Mouse (Mus musculus) kidney, adult 18-20 months (tissue): Measurements from ENCODE around the gene Tex264.

Source experiments
- DNase-seq: peaks from one replicate; pipeline ENCODE4 v3.0.0; 2021

Tex264 gene

DNA sequence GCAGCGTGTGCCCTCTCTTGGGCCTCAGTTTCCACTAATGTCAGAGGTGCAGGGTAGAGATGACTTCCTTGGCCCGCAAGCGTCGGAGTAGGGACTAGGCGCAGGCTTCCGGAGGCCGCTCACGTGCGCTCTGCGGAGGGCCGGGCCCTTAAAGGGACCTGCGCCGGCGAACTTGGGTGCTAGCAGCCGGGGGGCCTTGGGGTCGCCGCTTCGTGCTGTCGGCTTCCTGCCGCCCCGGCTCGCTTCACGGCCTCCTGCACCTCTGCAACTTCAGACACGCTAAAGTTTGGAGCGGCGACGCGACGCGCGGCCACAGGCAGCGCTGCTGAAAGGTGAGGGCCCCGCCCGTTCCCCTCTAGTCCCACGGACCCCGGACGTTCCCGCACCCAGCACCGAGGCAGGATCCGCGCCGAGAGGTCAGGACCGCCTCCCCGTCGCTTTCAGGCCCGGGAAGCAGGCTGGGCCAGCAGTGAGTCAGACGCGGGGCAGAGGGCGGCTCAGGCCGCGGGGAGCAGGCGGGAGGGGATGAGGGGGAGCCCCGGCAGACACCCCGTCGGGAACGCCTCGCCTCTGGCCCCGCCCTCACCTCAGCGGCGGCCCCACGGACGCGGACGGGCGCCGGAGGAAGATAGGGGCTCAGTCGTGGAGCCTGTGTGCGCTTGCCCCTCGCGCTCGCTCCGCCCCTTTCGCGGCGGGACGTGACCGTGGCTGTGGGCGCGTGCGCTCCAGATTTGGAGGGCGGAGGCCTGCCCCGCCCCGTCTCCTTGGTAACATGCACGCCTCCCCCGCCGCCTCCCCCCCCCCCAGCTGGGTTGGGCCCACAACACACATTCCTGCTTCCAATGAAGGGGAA, at the start of gene Tex264:
Gene Tex264 (minus strand): TSS at position 679 of the 853 bp plus-strand sequence.
- peak; percentile 91 for DNase-seq

DNA sequence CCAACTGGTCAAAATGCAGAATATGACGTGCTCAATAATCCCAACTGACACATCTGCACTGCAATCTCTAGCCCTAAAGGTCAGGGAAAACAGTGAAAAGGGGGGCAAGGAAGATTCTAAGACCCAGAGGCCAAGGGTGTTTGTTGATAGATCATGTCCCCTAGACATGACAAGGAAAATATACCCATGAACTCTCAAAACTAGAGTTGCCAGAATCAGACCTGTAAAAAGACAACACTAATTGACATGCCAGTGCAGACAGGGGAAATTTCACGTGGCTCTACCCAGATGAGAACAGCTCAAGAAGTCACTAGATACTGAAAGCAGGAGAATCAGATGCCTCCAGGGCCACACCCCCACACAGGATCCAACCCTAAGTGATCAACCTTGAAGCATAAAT, 48.0 kb upstream of the Tex264 start:
- DNase-seq = no peak

DNA sequence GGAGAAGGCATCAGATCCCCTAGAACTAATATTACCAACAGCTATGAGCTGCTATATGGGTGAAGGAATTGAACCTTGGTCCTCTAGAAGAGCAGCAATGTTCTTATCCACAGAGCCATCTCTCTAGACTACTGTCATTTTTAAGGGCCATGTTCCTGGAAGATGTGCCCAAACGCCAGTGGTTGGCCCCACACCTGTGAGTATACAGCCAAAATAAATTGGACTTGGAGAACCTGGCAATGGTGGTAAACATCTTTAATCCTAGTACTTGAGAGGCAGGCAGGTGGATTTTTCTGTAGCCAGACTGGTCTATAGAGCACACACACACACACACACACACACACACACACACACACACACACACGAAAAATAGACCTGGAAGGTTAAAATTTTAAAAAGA, 43.7 kb upstream of the Tex264 start:
- DNase-seq = no peak

DNA sequence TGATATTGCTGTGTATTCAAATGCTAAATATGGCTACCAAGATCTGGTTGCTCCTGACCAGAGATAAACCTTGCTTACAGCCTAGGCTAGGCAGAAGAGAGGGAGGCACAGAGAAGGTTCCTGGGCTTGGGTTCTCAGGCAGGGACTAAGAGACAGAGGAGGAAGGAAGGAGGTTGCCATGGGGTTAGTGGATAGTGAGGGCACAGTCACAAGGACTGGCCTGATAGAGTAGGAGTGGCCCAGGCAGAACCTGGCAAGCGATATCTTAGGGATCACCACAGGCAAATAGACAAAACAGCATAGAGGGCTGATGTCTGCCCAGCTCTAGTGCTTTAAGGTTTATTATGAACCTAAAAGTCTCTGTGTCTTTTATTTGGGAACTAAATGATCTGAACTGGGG, 41.2 kb upstream of the Tex264 start:
- DNase-seq = no peak

DNA sequence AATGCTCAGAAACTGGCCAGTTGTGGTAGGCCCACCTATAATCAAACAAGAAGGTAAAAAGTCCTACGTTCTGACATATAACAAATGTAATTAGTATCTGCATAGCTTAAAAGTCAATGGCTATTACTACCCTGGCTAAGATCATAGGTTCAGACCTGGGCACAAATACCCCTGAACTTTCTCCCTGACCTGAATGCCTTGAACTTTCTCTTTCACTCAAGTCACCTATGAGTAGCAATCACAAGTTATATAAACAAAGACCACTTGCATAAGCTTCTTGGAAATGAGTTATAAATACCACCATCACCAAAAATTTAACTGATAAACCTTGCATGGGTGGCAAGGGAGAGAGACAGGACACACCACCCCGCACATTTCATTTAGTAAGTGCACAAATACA, 39.7 kb upstream of the Tex264 start:
- DNase-seq = no peak

DNA sequence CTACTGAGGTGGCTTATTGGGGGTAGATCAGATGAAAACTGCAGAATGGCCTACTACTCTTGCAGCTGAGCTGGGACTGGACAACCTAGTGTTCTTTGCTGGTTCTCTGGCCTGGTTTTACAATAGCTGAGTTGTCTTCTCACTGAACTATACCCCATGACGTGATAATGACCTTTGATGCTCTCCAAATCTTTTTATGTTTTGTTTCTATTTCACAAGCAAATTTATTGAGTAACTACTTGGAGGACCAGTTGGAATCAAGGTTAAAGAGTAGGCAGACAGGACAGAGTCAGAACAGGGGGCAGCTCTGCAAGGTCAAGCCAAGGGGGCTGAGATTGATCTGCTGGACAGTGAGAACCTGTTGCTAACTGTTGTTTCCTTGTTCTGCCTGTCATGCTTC, 39.1 kb upstream of the Tex264 start:
- no peak for DNase-seq

DNA sequence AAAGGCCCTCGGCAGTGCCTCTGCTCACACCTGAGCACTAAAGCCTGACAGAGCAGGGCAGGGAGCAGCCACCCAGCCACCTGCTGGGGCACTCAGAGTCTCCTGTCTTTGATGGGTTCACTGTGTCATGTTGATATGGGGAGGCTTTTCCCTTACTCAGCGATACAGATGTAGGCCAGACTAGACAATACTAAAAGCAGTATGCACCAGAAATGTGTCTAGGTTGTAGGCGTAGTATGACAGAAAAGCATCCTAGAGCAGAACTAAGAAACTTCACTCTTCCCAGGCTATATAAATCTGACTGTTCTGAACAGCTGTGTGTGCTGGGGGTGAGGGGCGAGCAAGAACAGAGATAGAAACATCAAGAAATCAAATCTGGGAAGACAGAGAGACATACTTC, 31.0 kb upstream of the Tex264 start:
- no peak for DNase-seq

DNA sequence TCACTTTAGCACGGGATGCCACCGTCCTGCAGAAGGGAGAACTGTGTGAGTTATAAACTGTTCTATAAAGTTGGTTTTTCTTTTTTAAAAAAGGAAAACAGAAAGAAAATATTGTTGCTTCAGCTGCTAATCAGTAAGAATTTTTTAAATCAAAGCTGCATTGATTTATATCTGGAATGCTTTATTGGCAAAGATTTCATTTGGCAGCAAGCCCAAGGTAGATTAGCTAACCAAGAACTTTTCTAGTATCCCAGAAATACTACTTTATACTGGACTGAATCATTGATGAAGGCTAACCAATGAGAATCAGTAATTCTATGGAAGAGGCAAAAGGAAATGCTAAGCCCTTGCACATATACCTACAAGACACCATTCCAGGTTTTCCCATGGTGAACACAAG, 30.5 kb upstream of the Tex264 start:
- DNase-seq = no peak

DNA sequence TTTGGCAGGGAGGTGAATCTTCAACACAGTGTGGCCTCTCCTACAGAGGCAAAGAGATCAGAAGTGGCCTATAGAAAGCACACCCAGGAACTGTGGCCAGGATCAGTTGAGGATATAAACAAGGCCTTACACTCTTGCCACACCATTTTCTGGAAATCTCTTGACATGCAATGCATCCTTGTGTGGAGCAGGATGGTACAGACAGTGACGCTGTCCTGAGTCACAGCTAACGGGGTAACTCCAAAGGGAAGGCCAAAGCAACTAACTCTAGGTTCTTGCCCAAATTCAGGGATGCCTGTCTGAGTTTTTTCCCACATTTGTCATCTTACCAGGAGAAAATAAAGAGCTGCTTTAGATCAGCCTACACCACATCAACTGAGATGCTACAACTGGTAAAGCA, 26.7 kb upstream of the Tex264 start:
- no peak for DNase-seq

DNA sequence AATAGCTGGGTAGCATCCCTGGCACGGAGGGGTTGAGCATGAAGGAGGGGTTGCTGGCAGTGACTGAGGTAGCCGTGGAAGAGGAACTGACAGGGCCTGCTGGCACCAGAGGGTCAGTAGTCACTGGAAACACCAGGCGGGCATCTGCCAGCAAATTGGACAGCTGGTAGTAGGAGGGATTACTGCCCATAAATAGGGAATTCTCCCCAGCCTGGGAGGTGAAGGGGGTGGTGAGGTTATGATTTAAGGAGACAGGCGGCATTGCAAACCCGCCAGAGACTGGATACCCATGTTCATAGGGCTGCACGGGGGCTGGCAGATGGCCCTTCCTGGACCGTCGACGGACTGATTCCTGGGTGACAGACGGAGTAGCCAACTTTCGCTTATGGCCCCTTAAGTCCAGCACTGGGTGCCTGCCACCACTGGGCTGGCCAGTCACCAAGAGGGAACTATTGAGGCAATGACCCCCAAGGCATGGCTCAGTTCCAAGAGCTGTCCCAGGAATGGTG, 7.3 kb upstream of the Tex264 start:
- no peak for DNase-seq

DNA sequence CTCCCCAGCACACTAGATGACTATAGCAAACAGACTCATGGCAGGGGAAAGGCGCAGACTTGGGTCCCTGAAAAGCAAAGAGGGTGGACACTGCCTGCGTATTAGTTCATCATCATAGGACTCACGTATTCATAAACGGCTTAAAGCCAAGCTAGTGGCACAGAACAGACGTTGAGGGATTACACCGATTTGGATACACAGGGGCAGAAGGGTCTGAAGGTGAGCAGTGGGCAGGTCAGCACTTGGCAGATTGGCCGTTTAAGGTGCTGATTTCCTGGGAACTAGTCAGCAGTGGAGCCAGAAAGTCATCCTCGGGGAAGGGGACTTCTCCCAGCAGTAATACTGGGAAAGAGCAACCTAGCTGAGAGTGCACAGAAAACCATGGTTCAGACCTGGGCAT, 3.1 kb upstream of the Tex264 start:
- no peak for DNase-seq

DNA sequence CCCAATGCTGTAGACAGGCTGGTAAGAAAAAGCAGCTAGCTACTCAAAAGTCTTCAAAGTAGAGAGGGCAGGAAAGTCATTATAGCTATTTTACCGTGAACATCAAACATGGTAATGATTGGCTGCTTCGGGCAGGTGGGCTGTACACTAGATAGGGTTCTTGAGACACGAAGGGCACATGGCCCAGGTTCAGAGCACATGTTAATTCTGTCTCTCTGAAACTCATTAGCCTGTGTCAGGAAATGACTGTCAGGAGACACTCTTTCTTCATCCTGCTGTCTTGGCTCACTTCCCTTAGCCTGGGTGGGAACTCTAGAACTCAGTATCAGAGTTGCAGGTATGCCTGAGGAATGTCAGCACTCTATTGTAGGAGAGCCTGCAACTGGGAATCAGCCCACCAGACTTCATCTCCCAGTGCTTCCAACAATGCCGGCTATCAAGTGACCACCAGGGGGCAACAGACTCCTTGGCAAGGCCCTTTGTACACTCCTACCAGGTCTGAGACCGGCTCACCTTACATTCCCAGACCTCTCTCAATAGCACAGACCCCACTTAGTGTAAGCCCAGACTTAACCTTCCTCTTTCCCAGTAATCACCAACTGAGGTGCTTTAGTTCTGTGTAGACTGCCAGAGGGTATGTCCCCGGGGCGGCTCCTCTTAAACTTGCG, 1.4 kb upstream of the Tex264 start:
- peak; percentile 80 for DNase-seq

DNA sequence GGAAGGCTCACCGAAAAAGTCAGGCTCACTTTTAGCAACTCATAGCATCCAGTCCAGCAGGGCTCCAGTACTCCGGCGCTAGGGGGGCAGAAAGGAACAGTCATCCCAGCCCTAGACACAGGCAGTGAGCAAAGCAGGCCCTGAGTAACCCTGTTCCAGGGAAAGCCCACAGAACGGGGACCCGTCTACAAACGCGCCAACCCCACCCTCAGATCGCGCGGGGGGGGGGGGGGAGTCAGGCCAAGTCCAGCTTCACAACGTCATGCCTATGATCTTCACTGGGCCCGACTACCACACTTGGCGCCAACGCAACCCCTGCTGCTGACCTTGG, 844 bp downstream of the Tex264 start:
- DNase-seq = no peak

DNA sequence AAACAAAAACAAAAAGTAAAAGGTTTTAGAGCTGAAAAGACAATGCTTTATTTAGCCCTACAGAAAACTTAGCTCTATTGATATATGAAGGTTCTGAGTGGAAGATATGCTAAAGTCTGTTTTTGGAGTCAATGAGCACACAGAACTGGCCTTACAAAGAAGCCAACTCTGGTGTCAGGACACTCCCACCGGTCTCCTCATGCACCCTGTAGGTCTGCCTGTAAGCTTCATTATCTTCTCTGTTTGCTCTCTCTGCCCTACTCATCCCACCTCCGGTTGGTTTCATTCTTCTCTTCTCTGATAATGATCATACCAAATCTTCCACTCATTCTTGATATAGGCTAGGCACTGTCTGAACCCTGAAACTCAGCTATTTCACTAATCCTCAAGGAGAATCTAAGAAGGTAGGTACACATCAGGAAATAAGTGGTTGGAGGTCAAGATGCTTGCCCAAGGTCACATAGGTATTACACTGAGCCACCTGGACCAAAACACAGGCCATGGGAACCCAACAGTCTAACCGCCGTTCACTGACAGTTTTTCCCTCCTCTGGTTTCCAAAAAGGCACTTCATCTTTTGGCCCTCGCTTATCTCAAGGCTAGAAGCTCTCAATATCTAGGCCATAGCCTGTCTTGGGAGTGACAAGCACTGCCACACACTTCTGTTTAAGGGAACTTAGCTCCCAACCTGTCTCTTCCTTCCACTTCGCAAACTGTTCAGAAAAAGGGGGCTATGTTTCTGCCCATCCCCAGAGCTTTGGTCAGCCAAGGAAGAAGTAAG, 1.4 kb downstream of the Tex264 start:
- DNase-seq = no peak

DNA sequence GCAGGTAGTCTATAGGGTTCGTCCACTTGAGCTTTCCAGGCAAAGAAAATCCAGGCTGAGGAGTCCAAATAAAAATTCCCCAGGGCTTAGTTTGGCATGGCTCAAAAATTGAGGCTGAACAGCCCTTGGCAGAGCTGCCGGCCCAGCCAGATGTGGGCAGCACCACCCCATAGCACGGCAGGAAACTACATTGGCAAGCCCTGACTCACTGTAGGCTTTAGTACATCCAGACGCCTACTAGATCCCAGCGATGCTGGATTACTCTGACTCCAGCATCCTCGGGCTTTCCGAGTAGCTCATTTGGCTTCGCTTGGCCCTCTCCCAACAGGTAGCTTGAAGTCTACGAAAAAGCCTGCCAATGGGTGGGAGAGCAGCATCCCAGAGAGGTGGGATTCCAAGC, 4.7 kb downstream of the Tex264 start:
- no peak for DNase-seq

DNA sequence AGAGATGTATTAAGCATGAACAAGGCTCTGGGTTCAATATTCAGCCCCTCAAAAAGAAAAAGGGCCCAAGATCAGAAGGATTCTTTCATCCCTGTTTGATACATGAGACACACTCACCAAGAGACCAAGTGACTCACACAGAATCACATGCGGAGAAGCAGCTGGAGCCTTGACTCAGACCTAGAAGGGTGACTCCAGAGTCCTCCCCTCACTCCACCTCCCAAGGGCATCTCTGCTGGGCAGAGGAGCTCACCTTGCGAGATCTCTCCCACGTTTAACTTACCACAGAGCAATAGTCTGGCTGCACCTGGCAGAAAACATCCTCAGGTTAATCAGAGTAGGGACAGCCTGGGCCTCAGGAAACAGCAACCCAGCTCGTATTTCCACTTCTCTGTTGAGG, 7.5 kb downstream of the Tex264 start:
- no peak for DNase-seq

DNA sequence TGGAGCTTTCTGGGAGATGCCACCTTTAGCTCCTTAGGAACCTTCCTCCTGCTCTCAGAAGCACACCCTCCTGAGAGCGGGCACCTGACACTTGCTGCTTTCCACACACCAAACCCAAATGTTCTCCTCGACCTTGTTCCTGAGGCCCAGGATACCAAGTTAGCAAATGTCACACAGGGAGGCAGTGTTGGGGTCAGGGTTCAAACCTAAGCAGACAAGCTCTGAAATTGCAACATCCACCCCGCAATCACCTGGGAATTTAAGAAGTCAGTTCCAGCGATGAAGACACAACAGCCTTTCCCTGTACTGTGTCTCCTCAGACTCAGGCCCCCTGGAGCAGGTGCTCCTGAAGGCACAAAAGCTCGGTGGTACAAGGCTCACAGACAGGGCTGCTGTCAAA, 8.0 kb downstream of the Tex264 start:
- no peak for DNase-seq

DNA sequence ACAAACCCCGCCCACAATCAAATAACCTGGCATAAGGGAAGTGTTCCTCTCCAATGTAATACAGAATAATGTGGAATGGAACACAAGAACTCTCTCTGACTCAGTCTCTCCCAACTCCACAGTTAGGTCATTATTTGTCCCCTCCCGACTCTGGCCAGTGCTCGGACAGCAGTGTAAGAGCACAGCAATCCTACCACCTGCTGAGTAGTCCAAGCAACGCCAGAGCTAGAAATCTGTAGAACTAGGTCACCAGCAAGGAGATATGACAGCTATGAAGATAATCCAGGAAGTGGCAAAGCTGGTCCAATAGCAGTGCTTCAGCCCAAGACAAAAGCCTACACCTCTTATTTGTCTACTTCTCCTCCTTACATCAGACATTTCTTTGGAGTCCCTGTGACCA, 9.2 kb downstream of the Tex264 start:
- no peak for DNase-seq

DNA sequence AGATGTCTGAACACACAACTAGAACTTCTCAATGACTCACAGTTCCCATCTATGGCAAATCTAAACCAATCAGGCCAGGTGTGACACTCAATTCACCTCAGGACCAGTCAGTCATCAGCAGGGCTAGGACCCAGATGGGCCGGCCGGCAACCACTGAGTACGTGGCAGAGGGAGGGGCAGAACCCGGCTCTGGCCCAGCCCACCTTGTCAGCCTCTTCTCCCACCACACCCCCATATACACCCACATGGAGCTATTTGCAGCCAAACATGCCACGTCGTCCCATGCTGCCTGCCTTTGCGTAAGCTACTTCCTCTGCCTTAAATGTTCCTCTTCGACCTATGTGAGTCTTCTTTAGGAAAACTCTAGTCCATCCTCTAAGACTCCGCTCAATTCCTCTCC, 9.8 kb downstream of the Tex264 start:
- DNase-seq = no peak

DNA sequence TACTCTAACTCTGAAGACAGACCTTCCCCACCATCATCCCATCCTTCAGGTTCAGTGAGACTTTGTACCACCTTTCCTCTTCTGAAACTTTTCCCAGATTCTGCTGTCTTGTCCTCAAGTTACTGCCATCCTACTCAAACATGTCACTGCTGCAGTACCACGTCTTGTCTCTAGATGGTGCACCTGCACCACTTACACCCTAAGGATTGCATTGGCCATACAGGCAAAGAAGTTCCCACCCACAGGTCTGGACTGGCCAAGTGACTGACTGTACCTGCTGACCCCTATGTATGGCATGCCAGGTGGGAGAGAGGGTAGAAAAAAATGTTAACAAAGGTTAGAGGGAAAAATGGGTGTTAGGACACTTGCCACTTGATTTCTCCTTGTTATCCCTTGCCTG, 10.2 kb downstream of the Tex264 start:
- DNase-seq = peak; percentile 89

DNA sequence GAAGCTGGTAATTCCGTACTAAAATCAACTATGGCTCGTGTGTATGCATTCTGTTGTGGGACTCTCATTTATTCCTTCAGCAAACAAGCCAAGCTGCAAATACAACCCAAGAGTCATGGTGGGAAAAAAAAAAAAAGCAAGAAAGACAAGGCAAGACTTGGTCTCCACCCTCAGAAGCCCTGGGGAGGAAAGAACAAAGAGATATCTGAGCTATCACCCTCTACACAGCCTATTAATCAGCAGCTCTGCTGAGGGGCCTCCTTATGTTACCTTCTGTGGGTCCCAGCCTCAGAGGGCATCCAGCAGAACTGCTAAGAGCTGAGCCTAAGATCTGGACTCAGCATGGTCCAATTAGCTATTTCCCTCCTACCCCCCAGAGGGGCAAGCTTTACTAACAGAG, 11.9 kb downstream of the Tex264 start:
- no peak for DNase-seq

DNA sequence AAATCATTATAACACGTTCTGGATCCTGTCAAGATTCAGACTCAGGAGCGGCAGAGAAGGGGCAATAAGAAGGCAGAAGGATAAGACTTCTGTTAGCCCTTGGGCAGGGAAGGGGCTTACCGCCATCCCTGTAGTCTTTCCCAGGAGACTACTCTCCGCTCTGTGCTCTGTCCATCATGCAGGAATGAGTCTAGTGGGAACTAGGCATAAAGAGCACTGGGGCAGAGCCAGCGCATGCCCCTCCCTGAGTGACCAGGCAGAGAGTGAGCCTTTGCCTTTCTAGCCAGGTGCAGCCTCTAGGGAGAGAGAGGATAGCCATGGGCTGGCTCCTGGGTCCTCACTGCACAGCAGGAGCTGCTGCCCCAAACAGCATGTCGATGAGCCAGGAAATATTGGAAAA, 20.9 kb downstream of the Tex264 start:
- DNase-seq = no peak

DNA sequence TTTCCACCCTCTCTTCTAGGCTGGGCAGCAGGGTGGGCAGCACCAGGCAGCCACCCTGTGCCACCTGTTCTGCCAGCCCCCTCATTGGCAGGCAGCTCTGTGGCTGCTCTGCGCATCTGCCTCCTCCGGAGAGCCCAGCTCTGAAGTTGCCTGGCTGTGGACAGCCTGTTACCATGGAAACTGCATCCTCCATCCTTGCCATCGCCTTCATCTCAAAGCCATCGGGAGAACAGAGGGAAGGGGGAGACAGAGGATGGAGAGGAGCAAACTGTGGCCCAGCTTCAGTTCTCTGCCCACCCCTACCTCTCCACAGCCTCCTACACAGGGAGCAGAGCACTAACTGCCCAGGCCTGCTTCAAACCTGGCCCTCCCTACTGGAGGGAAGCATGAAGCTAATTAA, 21.3 kb downstream of the Tex264 start:
- DNase-seq = no peak

DNA sequence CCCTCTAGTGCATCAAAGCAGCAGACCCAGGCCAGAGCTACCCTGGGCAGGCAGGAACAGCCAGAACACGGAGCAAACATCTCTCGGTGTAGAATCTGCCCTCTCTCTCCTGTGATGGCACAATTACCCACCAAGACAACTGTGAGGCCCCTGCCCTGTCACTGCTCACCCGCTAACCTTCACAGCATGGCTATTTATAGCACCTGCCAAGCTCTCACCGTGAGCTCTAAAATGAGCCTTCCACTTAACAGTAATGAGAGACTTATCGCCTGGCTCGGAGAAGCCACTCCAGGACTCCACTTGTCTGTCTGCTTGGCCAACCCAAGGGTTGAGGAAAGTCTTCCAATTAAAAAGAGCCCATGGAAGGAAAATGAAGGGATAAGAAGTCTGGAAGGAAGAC, 22.5 kb downstream of the Tex264 start:
- DNase-seq = no peak
